Mouse (Mus musculus): ENCODE data around the gene Dock10. TPM values are rescaled to one million over a fixed set of nuclear protein-coding genes. Genes with fewer than 3 reads are reported as not detected.

Dock10 gene
- total and polyA plus RNA-seq, 3 experiments = 2.6 to 4.3 (median 3.8) TPM

DNA sequence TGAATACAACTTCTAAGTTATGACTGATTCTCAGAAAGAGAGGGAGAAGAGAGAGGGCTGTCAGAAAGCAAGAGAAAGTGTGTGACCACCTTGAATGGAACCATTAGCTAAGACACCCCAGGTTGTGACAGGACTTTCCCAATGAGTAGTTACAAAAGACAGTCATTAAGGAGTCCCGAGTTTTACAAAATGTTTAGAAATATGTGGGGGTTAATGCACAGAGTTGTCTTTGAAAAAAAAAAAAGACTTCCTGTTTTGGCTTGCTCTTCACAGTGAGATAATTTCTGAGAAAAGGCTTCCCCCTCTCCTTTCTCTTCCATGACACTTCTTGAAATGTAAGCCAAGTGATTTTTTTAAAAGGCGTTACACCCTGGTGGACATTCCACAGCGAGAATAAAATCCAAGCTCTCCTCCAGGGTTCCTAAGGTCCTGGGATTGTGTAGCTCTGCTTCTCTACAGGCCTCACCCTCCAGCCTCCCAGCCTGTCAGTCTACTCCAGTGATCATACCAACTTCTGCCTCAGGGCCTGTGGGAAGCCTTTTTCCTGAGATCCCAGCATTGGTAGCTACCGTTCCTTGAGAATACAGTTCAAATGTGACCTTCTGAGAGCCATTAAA, 144.8 kb downstream of the Dock10 start:
- DNase-seq = peak in 1 of 2 experiments; percentile 6
- intact Hi-C loops (cut with DNase I) = loop anchor here (5.0 kb wide), 1 partner anchor 109 kb away; no protein-coding TSS in a partner anchor

DNA sequence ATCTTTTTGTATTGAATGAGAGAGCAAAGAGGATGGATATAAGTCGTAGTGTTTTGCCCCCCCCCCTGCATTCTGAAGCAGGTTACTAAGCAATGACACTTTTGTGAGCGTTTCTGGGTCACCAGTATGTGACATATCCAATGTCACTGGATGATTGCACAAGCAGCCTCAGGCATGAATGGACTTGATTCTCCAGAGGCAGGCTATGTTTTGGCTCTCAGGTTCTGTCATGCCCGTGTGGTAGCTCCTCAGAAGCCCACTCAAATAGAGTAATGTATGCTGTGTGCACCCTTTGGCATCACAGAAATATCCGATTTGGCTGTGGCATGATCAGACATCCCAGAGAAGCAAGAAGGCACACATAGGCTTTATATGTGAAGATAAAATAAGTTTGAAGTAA, 150.8 kb downstream of the Dock10 start:
- H3K4me3 ChIP-seq = no peak overlapping the region
- no peak overlapping the region for H3K27ac ChIP-seq
- H3K36me3 ChIP-seq (ENCODE audit: control insufficient read depth, insufficient read depth, low read length) = no peaks in the 10 kb centered on the region
- H3K27me3 ChIP-seq (ENCODE audit: control insufficient read depth, insufficient read depth, low read length) = no peaks in the 10 kb centered on the region
- no peak overlapping the region for H3K9ac ChIP-seq (ENCODE audit: low read depth, low read length)
- no peaks in the 10 kb centered on the region; the same call in 1 of the 2 replicates for H3K4me1 ChIP-seq (ENCODE audit: control insufficient read depth, insufficient read depth, low read length)
- no peak for DNase-seq
- WGBS = 82% methylated on average over 4 of the region's 4 CpGs
- intact Hi-C loops (cut with DNase I) = no loop called here
- TF ChIP-seq POLR2A (IDR thresholded peaks at IDR 0.05; ENCODE audit: insufficient read depth, low read depth, low read length) (no peak), CTCF (IDR thresholded peaks at IDR 0.05) (no peak), EP300 (IDR thresholded peaks at IDR 0.05; ENCODE audit: insufficient read depth, low read depth, low read length) (no peak)
- H3K79me2 ChIP-seq (replicated peaks; ENCODE audit: control insufficient read depth, insufficient read depth, low read length) = no peaks in the 10 kb centered on the region

More for the DNA sequence above, 144.8 kb downstream of the Dock10 start:
- H3K4me3 ChIP-seq = no peak overlapping the region
- WGBS = 55% methylated on average over 4 of the region's 4 CpGs
- no peaks in the 10 kb centered on the region for H3K79me2 ChIP-seq (replicated peaks; ENCODE audit: control insufficient read depth, insufficient read depth, low read length)
- no peaks in the 10 kb centered on the region for H3K4me1 ChIP-seq (ENCODE audit: control insufficient read depth, insufficient read depth, low read length)
- TF ChIP-seq EP300 (IDR thresholded peaks at IDR 0.05; ENCODE audit: insufficient read depth, low read depth, low read length) (no peak), POLR2A (IDR thresholded peaks at IDR 0.05; ENCODE audit: insufficient read depth, low read depth, low read length) (no peak), CTCF (IDR thresholded peaks at IDR 0.05) (no peak)
- no peaks in the 10 kb centered on the region for H3K27me3 ChIP-seq (ENCODE audit: control insufficient read depth, insufficient read depth, low read length)
- H3K27ac ChIP-seq = no peak overlapping the region; the same call in 1 of the 2 replicates
- H3K9ac ChIP-seq (ENCODE audit: low read depth, low read length) = no peak overlapping the region
- H3K36me3 ChIP-seq (ENCODE audit: control insufficient read depth, insufficient read depth, low read length) = no peaks in the 10 kb centered on the region

DNA sequence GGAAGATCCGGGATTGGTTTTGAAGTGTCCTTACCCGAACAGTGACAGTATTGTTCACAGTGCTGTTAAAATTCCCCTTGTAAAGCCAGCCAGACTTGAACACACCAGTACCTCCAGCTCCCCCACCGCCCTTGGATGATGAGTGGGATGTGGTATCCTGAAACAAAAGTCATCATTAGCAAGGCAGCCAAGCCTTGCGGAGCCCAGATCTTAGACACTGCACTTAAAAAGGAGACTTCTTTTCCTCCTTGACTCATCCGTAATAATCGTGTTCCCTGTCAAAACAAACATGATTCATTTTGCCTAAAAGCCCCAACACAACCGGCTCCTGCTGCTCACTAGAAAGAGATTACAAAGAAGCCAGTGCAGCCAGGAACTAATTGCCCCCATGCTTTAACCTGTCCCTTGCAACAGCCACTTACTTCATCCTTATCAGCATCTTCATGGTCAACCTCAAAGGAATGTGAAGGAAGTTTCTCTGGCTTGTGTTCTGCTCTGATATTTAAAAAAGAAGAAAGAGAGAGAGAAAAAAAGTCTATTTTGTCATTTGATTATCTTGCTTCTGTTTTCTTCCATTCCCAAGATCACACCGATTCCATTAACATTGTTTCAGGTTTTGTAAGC, 152.1 kb downstream of the Dock10 start:
- DNase-seq = no peak
- no peak overlapping the region for H3K9ac ChIP-seq (ENCODE audit: low read depth, low read length)
- no peaks in the 10 kb centered on the region for H3K27me3 ChIP-seq (ENCODE audit: control insufficient read depth, insufficient read depth, low read length)
- H3K27ac ChIP-seq = no peak overlapping the region
- no peak for TF ChIP-seq POLR2A (IDR thresholded peaks at IDR 0.05; ENCODE audit: insufficient read depth, low read depth, low read length)
- TF ChIP-seq CTCF (IDR thresholded peaks at IDR 0.05) = no peak
- TF ChIP-seq EP300 (IDR thresholded peaks at IDR 0.05; ENCODE audit: insufficient read depth, low read depth, low read length) = no peak
- H3K79me2 ChIP-seq (replicated peaks; ENCODE audit: control insufficient read depth, insufficient read depth, low read length) = no peaks in the 10 kb centered on the region
- H3K4me3 ChIP-seq = no peak overlapping the region
- H3K4me1 ChIP-seq (ENCODE audit: control insufficient read depth, insufficient read depth, low read length) = no peaks in the 10 kb centered on the region; the same call in 1 of the 2 replicates
- H3K36me3 ChIP-seq (ENCODE audit: control insufficient read depth, insufficient read depth, low read length) = no peaks in the 10 kb centered on the region
- intact Hi-C loops (cut with DNase I) = no loop called here
- 46% methylated on average over 8 of the region's 8 CpGs for WGBS

DNA sequence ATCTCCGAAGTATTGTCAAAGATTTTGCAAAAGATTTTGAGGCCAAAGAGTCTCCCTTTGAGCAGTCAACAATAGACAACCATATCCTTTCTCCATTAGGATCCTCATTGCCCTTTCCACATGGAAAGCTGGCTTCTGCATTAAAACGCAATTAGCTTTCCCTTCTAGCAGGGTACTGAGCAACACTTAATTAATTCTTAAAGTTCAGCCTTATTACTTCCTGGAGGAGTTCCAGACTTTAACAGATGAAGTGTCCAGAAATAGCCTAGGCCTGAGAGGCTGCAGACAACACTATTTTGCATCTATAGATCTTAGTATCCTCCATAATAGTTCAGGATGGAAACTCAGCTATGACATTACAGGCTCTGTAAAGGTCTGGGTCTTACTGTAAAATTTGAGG, 154.0 kb downstream of the Dock10 start:
- intact Hi-C loops (cut with DNase I) = no loop called here
- H3K36me3 ChIP-seq (ENCODE audit: control insufficient read depth, insufficient read depth, low read length) = no peaks in the 10 kb centered on the region
- no peak for TF ChIP-seq CTCF (IDR thresholded peaks at IDR 0.05)
- TF ChIP-seq EP300 (IDR thresholded peaks at IDR 0.05; ENCODE audit: insufficient read depth, low read depth, low read length) = no peak
- TF ChIP-seq POLR2A (IDR thresholded peaks at IDR 0.05; ENCODE audit: insufficient read depth, low read depth, low read length) = no peak
- H3K79me2 ChIP-seq (replicated peaks; ENCODE audit: control insufficient read depth, insufficient read depth, low read length) = no peaks in the 10 kb centered on the region
- H3K9ac ChIP-seq (ENCODE audit: low read depth, low read length) = no peak overlapping the region
- no peak overlapping the region for H3K4me3 ChIP-seq
- no peaks in the 10 kb centered on the region for H3K27me3 ChIP-seq (ENCODE audit: control insufficient read depth, insufficient read depth, low read length)
- no peak overlapping the region for H3K27ac ChIP-seq
- no peaks in the 10 kb centered on the region; the same call in 1 of the 2 replicates for H3K4me1 ChIP-seq (ENCODE audit: control insufficient read depth, insufficient read depth, low read length)
- 78% methylated on average over 2 of the region's 2 CpGs for WGBS
- DNase-seq = no peak

DNA sequence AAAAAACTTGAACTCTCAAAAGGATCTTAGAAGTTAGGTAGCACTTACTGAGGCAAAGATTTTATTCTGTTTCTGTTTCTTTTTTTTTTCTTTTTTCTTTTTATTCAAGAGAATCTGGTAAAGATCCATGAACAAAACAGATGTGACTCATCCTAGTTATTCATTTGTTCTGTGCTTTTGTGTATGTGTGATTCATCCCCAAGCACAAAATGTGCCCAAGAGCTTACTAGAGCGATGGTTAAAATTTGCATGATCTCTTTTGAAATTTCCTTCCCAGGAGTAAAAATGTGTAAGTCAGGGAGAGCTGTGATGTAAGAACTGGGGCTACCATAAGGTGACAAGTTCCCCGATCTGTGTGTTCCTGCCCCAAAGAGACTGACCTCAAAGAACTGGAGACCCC, 155.2 kb downstream of the Dock10 start:
- H3K79me2 ChIP-seq (replicated peaks; ENCODE audit: control insufficient read depth, insufficient read depth, low read length) = no peaks in the 10 kb centered on the region
- 87% methylated on average over 2 of the region's 2 CpGs for WGBS
- no peak overlapping the region for H3K9ac ChIP-seq (ENCODE audit: low read depth, low read length)
- no peaks in the 10 kb centered on the region for H3K27me3 ChIP-seq (ENCODE audit: control insufficient read depth, insufficient read depth, low read length)
- no peaks in the 10 kb centered on the region; the same call in 1 of the 2 replicates for H3K4me1 ChIP-seq (ENCODE audit: control insufficient read depth, insufficient read depth, low read length)
- no peak for TF ChIP-seq POLR2A (IDR thresholded peaks at IDR 0.05; ENCODE audit: insufficient read depth, low read depth, low read length)
- TF ChIP-seq EP300 (IDR thresholded peaks at IDR 0.05; ENCODE audit: insufficient read depth, low read depth, low read length) = no peak
- no peak for TF ChIP-seq CTCF (IDR thresholded peaks at IDR 0.05)
- H3K36me3 ChIP-seq (ENCODE audit: control insufficient read depth, insufficient read depth, low read length) = no peaks in the 10 kb centered on the region
- DNase-seq = no peak
- H3K27ac ChIP-seq = no peak overlapping the region
- no peak overlapping the region for H3K4me3 ChIP-seq
- intact Hi-C loops (cut with DNase I) = no loop called here

DNA sequence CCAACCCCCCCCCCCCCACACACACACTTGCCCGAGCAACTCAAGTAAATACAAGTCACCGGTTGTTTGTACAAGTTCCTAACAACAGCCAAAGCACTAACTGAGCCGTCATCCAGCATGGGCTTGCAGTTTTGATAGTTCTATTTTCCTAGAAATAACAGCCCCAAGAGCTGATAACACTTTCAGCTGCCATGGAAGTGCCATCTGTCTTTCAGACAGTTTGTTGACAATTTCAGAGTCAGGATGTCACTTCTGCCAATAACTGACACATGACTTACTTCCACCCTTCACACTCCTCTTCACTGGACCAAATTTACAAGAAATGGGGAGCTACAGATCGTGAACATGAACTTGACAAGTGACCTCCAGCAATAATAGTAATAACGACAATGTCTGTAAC, 175.0 kb downstream of the Dock10 start:
- WGBS = 74% methylated on average over 5 of the region's 5 CpGs
- Histone ChIP-seq H3K27me3 (ENCODE audit: control insufficient read depth, insufficient read depth, low read length) (no peaks in the 10 kb centered on the region), H3K4me1 (ENCODE audit: control insufficient read depth, insufficient read depth, low read length) (no peaks in the 10 kb centered on the region), H3K4me3 (no peak overlapping the region), H3K27ac (no peak overlapping the region), H3K9ac (ENCODE audit: low read depth, low read length) (no peak overlapping the region), H3K36me3 (ENCODE audit: control insufficient read depth, insufficient read depth, low read length) (no peaks in the 10 kb centered on the region), H3K79me2 (replicated peaks; ENCODE audit: control insufficient read depth, insufficient read depth, low read length) (no peaks in the 10 kb centered on the region)
- no peak for TF ChIP-seq EP300 (IDR thresholded peaks at IDR 0.05; ENCODE audit: insufficient read depth, low read depth, low read length)
- TF ChIP-seq POLR2A (IDR thresholded peaks at IDR 0.05; ENCODE audit: insufficient read depth, low read depth, low read length) = no peak
- TF ChIP-seq CTCF (IDR thresholded peaks at IDR 0.05) = no peak
- no peak for DNase-seq
- intact Hi-C loops (cut with DNase I) = no loop called here

All from heart, adult 2 months (tissue).